Mouse (Mus musculus): ENCODE results near the gene Grik4.

Gene Grik4

GRCm38 (mm10) chr9:42861238-42861637 lies 83.1 kb downstream of the Grik4 start:
- no peak for DNase-seq (ENCODE audit: low read depth, low spot score)

GRCm38 (mm10) chr9:42859959-42860794 lies 84.1 kb downstream of the Grik4 start:
- DNase-seq (ENCODE audit: low read depth, low spot score) = no peak

GRCm38 (mm10) chr9:42858998-42859690 lies 85.1 kb downstream of the Grik4 start:
- no peak for DNase-seq (ENCODE audit: low read depth, low spot score)

- DNase-seq (ENCODE audit: low read depth, low spot score) = no peak
Observed at GRCm38 (mm10) chr9:42858576-42858975, 85.7 kb downstream of the Grik4 start.

- no peak for DNase-seq (ENCODE audit: low read depth, low spot score)
Observed at GRCm38 (mm10) chr9:42857756-42858155, 86.5 kb downstream of the Grik4 start.

- DNase-seq (ENCODE audit: low read depth, low spot score) = no peak
Observed at GRCm38 (mm10) chr9:42853077-42853476, 91.2 kb downstream of the Grik4 start.

GRCm38 (mm10) chr9:42850063-42850462 lies 94.2 kb downstream of the Grik4 start:
- no peak for DNase-seq (ENCODE audit: low read depth, low spot score)

GRCm38 (mm10) chr9:42848061-42848460 lies 96.2 kb downstream of the Grik4 start:
- DNase-seq (ENCODE audit: low read depth, low spot score) = no peak

- no peak for DNase-seq (ENCODE audit: low read depth, low spot score)
Observed at GRCm38 (mm10) chr9:42846676-42847425, 97.4 kb downstream of the Grik4 start.

GRCm38 (mm10) chr9:42846139-42846538 lies 98.2 kb downstream of the Grik4 start:
- DNase-seq (ENCODE audit: low read depth, low spot score) = no peak

GRCm38 (mm10) chr9:42844301-42844700 lies 100.0 kb downstream of the Grik4 start:
- no peak for DNase-seq (ENCODE audit: low read depth, low spot score)

GRCm38 (mm10) chr9:42838299-42838698 lies 106.0 kb downstream of the Grik4 start:
- no peak for DNase-seq (ENCODE audit: low read depth, low spot score)

GRCm38 (mm10) chr9:42837498-42837897 lies 106.8 kb downstream of the Grik4 start:
- DNase-seq (ENCODE audit: low read depth, low spot score) = no peak

GRCm38 (mm10) chr9:42831558-42831957 lies 112.7 kb downstream of the Grik4 start:
- DNase-seq (ENCODE audit: low read depth, low spot score) = no peak

- no peak for DNase-seq (ENCODE audit: low read depth, low spot score)
Observed at GRCm38 (mm10) chr9:42819247-42819646, 125.0 kb downstream of the Grik4 start.

GRCm38 (mm10) chr9:42816815-42817214 lies 127.5 kb downstream of the Grik4 start:
- DNase-seq (ENCODE audit: low read depth, low spot score) = no peak

- DNase-seq (ENCODE audit: low read depth, low spot score) = no peak
Observed at GRCm38 (mm10) chr9:42809146-42809545, 135.1 kb downstream of the Grik4 start.

- no peak for DNase-seq (ENCODE audit: low read depth, low spot score)
Observed at GRCm38 (mm10) chr9:42808394-42808793, 135.9 kb downstream of the Grik4 start.

GRCm38 (mm10) chr9:42803061-42803491 lies 141.2 kb downstream of the Grik4 start:
- DNase-seq (ENCODE audit: low read depth, low spot score) = no peak

GRCm38 (mm10) chr9:42801929-42802328 lies 142.4 kb downstream of the Grik4 start:
- no peak for DNase-seq (ENCODE audit: low read depth, low spot score)

GRCm38 (mm10) chr9:42800138-42800537 lies 144.2 kb downstream of the Grik4 start:
- no peak for DNase-seq (ENCODE audit: low read depth, low spot score)

GRCm38 (mm10) chr9:42799694-42800093 lies 144.6 kb downstream of the Grik4 start:
- no peak for DNase-seq (ENCODE audit: low read depth, low spot score)

Measured in retina, adult 2 months (tissue).